Mouse (Mus musculus) liver, postnatal 0 days (tissue): ENCODE measurements around the gene Zbed3.
"Not testable (repeated sequence)": the region's sequence is repeated elsewhere in the genome, so short reads cannot be mapped to it uniquely, and the experiment has no call there.

Experiments
- CTCF ChIP-seq: sonication (generic); IDR thresholded peaks from 2 replicates; pipeline ENCODE4 v1.5.1; 2016; ENCODE audit warnings: antibody characterized with exemption, low read depth
- EP300 ChIP-seq: IDR thresholded peaks from 2 replicates; pipeline ENCODE4 v1.6.1; 2016; ENCODE audit warnings: antibody characterized with exemption, low read depth, mild to moderate bottlenecking

- TF ChIP-seq EP300, CTCF: not testable (repeated sequence)
These were observed 53.4 kb downstream of the Zbed3 start for GRCm38 (mm10) chr13:95376689-95377289.
